Mouse (Mus musculus) intestine, embryonic 14.5 days (tissue): ENCODE measurements around the gene Sptan1. TPM values are rescaled to one million over a fixed set of nuclear protein-coding genes. Genes with fewer than 3 reads are reported as not detected.

Experiments used
- ATAC-seq: fragments of 200-750 bp; cut with Nextera tagmentation; replicated peaks from 2 replicates; pipeline ENCODE4 v1.8.0; 2017; ENCODE audit warnings: low read depth, moderate number of reproducible peaks, moderate TSS enrichment, moderate library complexity; ENCODE audit not compliant: low FRiP score, low TSS enrichment
- DNase-seq: peaks from one replicate; pipeline ENCODE4 v3.0.0-alpha.2; 2018; ENCODE audit warnings: low spot score
- H3K27ac ChIP-seq: fragments of 300-500 bp; sonication (generic); 2 replicates; pipeline ENCODE4 v1.5.1; 2014; ENCODE audit warnings: low read depth, mild to moderate bottlenecking, control low read depth
- H3K27me3 ChIP-seq: fragments of 300-500 bp; sonication (generic); replicated peaks from 2 replicates; pipeline ENCODE4 v1.6.1; 2014; ENCODE audit warnings: low read length, control low read depth; ENCODE audit not compliant: control insufficient read depth, insufficient read depth
- H3K36me3 ChIP-seq: fragments of 300-500 bp; sonication (generic); 2 replicates; pipeline ENCODE4 v1.6.1; 2014; ENCODE audit warnings: low read length, control low read depth; ENCODE audit not compliant: control insufficient read depth, insufficient read depth
- H3K4me1 ChIP-seq: fragments of 300-500 bp; sonication (generic); replicated peaks from 2 replicates; pipeline ENCODE4 v1.6.1; 2014; ENCODE audit warnings: low read length, control low read depth, mixed read lengths; ENCODE audit not compliant: control insufficient read depth, insufficient read depth
- H3K4me2 ChIP-seq: fragments of 300-500 bp; sonication (generic); 2 replicates; pipeline ENCODE4 v1.6.1; 2014; ENCODE audit warnings: low read length
- H3K4me3 ChIP-seq: fragments of 300-500 bp; sonication (generic); 2 replicates; pipeline ENCODE4 v1.5.1; 2014; ENCODE audit warnings: low read depth, low read length, control low read depth, mixed read lengths
- H3K9ac ChIP-seq: fragments of 300-500 bp; sonication (generic); 2 replicates; pipeline ENCODE4 v1.6.1; 2014; ENCODE audit warnings: mild to moderate bottlenecking, low read length
- H3K9me3 ChIP-seq: fragments of 300-500 bp; sonication (generic); 2 replicates; pipeline ENCODE4 v1.6.1; 2016; ENCODE audit warnings: low read length, control low read depth; ENCODE audit not compliant: control insufficient read depth
- WGBS: fragments of 180-500 bp; shearing (Covaris S2); extraction: QIAGEN DNeasy Blood & Tissue Kit; methylation state at CpG from one replicate; pipeline ENCODE4 v1.1.7; 2014; 5-methylcytosine and 5-hydroxymethylcytosine counted together
- polyA plus RNA-seq: library from polyadenylated mRNA; unstranded; fragments of >200 nt; fragmentation: Nextera tagmentation; extraction: Ambion mirVana; gene quantifications from 2 replicates; pipeline ENCODE4 v1.2.1, GENCODE M21; 2014

The Sptan1 gene
- polyA plus RNA-seq: 131 and 141 TPM in 2 replicates

GRCm38 (mm10) chr2:29965250-29965843, at the start of gene Sptan1:
TSS of gene Sptan1 (plus strand) at chr2:29965560.
- no peaks in the 10 kb centered on the region for H3K9me3 ChIP-seq
- H3K27me3 ChIP-seq: no peaks in the 10 kb centered on the region
- H3K4me2 ChIP-seq: peak within 1 kb of the TSS; percentile 67
- peaks cover 29% of the 10 kb centered on the region for H3K4me1 ChIP-seq
- WGBS: under 1% methylated on average over 75 of the region's 82 CpGs
- DNase-seq: peak; percentile 96
- H3K9ac ChIP-seq: peak within 1 kb of the TSS; percentile 97
- H3K27ac ChIP-seq: peak within 1 kb of the TSS; percentile 88
- peak within 1 kb of the TSS; percentile 78 for H3K4me3 ChIP-seq
- peaks cover 13% of the 10 kb centered on the region; the same call in 1 of the 2 replicates for H3K36me3 ChIP-seq
- peak; percentile 99 for ATAC-seq

DNA sequence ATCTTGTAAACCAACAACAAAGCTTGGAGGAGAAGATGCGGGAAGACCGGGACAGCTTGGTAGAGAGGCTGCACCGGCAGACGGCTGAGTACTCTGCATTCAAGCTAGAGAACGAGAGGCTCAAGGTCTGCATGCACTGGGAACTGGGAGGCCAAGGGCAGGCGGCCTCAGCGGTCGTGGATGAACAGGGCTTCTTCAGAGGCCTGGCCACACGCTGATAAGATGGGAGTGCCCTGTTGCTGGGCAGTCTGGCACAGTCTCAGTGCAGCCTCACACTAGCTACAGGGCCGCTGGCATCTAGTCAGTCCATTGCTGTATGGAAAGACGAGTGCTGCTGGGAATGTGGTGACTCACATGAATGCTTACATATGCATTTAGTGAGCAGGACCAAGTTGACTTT, 47.7 kb upstream of the Sptan1 start:
- H3K4me1 ChIP-seq: 0 out of 2 replicates have a peak, but pooled peaks cover 5% of the 10 kb centered on the region
- H3K4me2 ChIP-seq: no peak overlapping the region
- H3K4me3 ChIP-seq: no peak overlapping the region
- H3K9ac ChIP-seq: no peak overlapping the region
- WGBS: 90% methylated on average over 11 of the region's 11 CpGs
- H3K36me3 ChIP-seq: peaks cover 91% of the 10 kb centered on the region
- H3K27ac ChIP-seq: no peak overlapping the region
- no peak for DNase-seq
- H3K9me3 ChIP-seq: no peaks in the 10 kb centered on the region
- H3K27me3 ChIP-seq: no peaks in the 10 kb centered on the region
- no peak for ATAC-seq

GRCm38 (mm10) chr2:29922011-29922410, 43.3 kb upstream of the Sptan1 start:
- H3K27ac ChIP-seq: no peak overlapping the region
- no peak overlapping the region for H3K9ac ChIP-seq
- 49% methylated on average over 11 of the region's 11 CpGs for WGBS
- H3K4me3 ChIP-seq: no peak overlapping the region
- no peak overlapping the region for H3K4me2 ChIP-seq
- no peaks in the 10 kb centered on the region for H3K9me3 ChIP-seq
- DNase-seq (peak; percentile 69), ATAC-seq (0 out of 2 replicates have a peak, but pooled peaks have one; percentile 47)
- no peaks in the 10 kb centered on the region for H3K27me3 ChIP-seq
- H3K36me3 ChIP-seq: peaks cover 91% of the 10 kb centered on the region
- 0 out of 2 replicates have a peak, but pooled peaks cover 5% of the 10 kb centered on the region for H3K4me1 ChIP-seq

- H3K4me3 ChIP-seq: no peak overlapping the region
- H3K9me3 ChIP-seq: no peaks in the 10 kb centered on the region
- no peak overlapping the region for H3K27ac ChIP-seq
- H3K27me3 ChIP-seq: no peaks in the 10 kb centered on the region
- no peak for DNase-seq
- ATAC-seq: no peak
- WGBS: 90% methylated on average over 5 of the region's 5 CpGs
- 0 out of 2 replicates have a peak, but pooled peaks cover 5% of the 10 kb centered on the region for H3K4me1 ChIP-seq
- peaks cover 95% of the 10 kb centered on the region for H3K36me3 ChIP-seq
- H3K9ac ChIP-seq: no peak overlapping the region
- no peak overlapping the region for H3K4me2 ChIP-seq
Measured at GRCm38 (mm10) chr2:29926542-29926941, 38.8 kb upstream of the Sptan1 start.

GRCm38 (mm10) chr2:29930506-29930905, 34.9 kb upstream of the Sptan1 start:
- H3K36me3 ChIP-seq: peaks cover 55% of the 10 kb centered on the region

DNA sequence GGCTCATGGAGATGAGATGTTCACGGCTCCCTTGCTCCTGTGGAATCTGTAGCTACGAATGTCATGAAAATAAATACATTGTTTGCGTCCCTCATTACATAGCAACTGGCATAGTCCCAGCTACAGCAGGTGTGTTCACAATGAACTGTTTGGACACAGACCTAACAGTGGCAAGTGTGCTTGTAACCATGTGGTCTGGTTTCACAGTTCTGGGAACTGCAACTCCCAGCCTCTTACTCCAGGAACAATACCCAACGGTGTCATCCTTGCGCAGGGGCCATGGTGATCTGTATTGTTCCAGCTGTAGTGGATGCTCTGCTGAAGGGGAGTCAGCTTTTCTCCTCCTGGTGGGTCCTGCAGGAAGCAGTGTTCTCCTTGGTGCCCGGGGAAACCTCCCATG, 34.2 kb upstream of the Sptan1 start:
- Histone ChIP-seq H3K4me1 (peaks cover 5% of the 10 kb centered on the region), H3K9ac (no peak overlapping the region), H3K36me3 (peaks cover 49% of the 10 kb centered on the region), H3K4me3 (no peak overlapping the region), H3K27ac (no peak overlapping the region), H3K4me2 (no peak overlapping the region), H3K27me3 (no peaks in the 10 kb centered on the region), H3K9me3 (no peaks in the 10 kb centered on the region)
- ATAC-seq: no peak
- no peak for DNase-seq
- 87% methylated on average over 6 of the region's 6 CpGs for WGBS

More at GRCm38 (mm10) chr2:29930506-29930905, 34.9 kb upstream of the Sptan1 start:
- DNase-seq (no peak), ATAC-seq (no peak)
- no peaks in the 10 kb centered on the region for H3K27me3 ChIP-seq
- no peak overlapping the region for H3K9ac ChIP-seq
- 90% methylated on average over 10 of the region's 10 CpGs for WGBS
- H3K4me1 ChIP-seq: no peaks in the 10 kb centered on the region
- no peaks in the 10 kb centered on the region for H3K9me3 ChIP-seq
- H3K4me2 ChIP-seq: no peak overlapping the region
- no peak overlapping the region for H3K27ac ChIP-seq
- H3K4me3 ChIP-seq: no peak overlapping the region

DNA sequence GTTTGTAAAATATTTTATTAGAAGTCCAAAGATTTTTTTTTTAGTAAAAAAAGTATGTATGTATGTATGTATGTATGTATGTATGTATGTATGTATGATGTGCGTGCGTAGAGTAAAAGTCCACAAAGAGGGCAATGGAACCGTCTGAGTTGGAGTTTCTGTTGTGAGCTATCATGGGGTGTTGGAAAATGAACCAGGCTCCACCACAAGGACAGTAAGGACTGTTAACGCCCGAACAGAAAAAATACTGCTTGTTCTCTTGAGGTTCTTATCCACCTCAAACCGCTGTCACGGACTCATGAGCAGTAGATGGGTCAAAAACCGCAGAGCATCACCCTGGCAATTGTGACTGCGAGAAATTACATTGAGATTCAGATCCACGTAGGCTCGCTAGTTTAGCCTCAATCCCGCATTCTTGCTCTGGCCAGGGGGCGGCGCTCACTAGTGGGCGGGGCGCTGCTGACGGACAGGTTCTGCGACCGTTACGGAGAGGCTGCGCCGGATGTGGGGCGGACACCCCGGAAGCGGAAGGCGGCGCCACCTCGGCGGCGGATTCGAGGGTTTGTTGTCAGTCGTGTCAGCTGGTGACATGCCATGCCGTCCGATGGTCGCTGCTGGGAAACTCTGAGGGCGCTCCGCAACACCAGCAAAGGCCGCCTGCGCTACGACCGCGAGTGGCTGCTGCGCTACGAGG, 30.3 kb upstream of the Sptan1 start, which contains the start of gene Gle1:
Gene Gle1 (plus strand): TSS at position 521 of the 694 bp plus-strand sequence.
- peak within 1 kb of the TSS; percentile 100 for H3K4me3 ChIP-seq
- no peaks in the 10 kb centered on the region for H3K27me3 ChIP-seq
- peak within 1 kb of the TSS; percentile 82 for H3K4me2 ChIP-seq
- H3K27ac ChIP-seq: peak within 1 kb of the TSS; percentile 77
- WGBS: 3% methylated on average over 44 of the region's 44 CpGs
- H3K9me3 ChIP-seq: no peaks in the 10 kb centered on the region
- peak; percentile 92 for ATAC-seq
- peak within 1 kb of the TSS; percentile 58 for H3K9ac ChIP-seq
- peak; percentile 99 for DNase-seq
- H3K36me3 ChIP-seq: peaks cover 35% of the 10 kb centered on the region
- peaks cover 6% of the 10 kb centered on the region for H3K4me1 ChIP-seq

GRCm38 (mm10) chr2:29940073-29940472, 25.3 kb upstream of the Sptan1 start:
- peaks cover 6% of the 10 kb centered on the region for H3K4me1 ChIP-seq
- H3K36me3 ChIP-seq: peaks cover 62% of the 10 kb centered on the region
- no peak overlapping the region for H3K27ac ChIP-seq
- WGBS: 90% methylated on average over 9 of the region's 9 CpGs
- no peak overlapping the region for H3K4me3 ChIP-seq
- DNase-seq (no peak), ATAC-seq (no peak)
- H3K27me3 ChIP-seq: no peaks in the 10 kb centered on the region
- no peaks in the 10 kb centered on the region for H3K9me3 ChIP-seq
- H3K4me2 ChIP-seq: no peak overlapping the region
- H3K9ac ChIP-seq: no peak overlapping the region
